Mouse (Mus musculus) left cerebral cortex, postnatal 14 days (tissue): Measurements from ENCODE around the gene Vim. TPM values are rescaled to one million over a fixed set of nuclear protein-coding genes. Genes with fewer than 3 reads are reported as not detected.
"Not testable (repeated sequence)": the region's sequence is repeated elsewhere in the genome, so short reads cannot be mapped to it uniquely, and the experiment has no call there.

ENCODE experiments used
- DNase-seq, 2 experiments: peaks; one replicate each; pipeline ENCODE4 v3.0.0; 2021 to 2022; ENCODE audit warnings: low spot score in 2 of 2, mixed read lengths in 1 of 2
- intact Hi-C: fragments of 180-260 bp; cut with DNase I; formaldehyde crosslinking; loops from one replicate; pipeline ENCODE4 v1.15.1; 2025
- total RNA-seq, 2 experiments: library from RNA; stranded (reverse); gene quantifications; 2 replicates each; pipeline ENCODE4 v1.2.3; 2021

Gene Vim
- total RNA-seq, 2 experiments from 2014 or later: 82.1 to 84.0 TPM

DNA sequence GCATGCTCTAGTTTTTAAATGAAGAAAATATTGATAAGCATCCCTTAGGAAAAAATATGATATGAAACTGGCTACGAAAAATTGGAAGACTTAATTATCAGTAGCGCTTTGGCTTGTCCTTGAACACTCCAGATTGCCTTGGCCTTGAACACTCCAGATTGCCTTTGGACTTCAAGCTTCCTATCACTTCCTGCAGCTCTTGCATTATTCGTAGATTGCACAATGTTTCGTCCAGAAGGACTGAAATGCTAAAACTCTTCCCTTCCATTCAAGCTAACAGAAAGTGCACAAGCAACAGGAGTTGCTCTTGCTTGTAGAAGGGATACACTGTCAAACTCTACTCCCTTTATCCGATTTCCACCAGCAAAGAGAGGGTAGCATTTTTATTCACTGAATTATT, 14.4 kb upstream of the Vim start:
- intact Hi-C loops: no loop called here
- DNase-seq: no peak

- no peak for DNase-seq
- intact Hi-C loops: no loop called here
Observed at GRCm38 (mm10) chr2:13559729-13560128, 14.0 kb upstream of the Vim start.

DNA sequence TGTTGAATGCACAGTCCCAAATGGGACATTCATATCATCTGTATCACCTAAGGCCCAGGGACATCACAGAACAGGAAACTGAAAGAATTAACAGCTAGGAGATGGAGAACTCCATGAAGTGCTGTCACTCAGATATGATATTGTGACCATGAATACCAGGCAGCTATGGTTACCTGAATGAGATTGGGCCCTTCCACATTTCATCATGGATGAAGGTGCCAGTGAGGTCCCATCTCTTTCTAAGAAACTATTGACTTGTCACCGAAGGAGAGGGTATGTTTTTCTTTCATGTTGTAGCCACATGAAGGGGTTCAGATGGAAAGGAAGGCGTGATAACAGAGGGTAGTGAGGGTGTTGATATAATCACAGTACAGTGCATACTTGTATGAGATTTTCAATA, 13.3 kb upstream of the Vim start:
- DNase-seq: no peak
- intact Hi-C loops: no loop called here

GRCm38 (mm10) chr2:13570122-13570521, 3.6 kb upstream of the Vim start:
- DNase-seq: no peak
- intact Hi-C loops: loop anchor here (10.0 kb wide), 1 partner anchor 175 kb away; no protein-coding TSS in a partner anchor

- no peak for DNase-seq
- intact Hi-C loops: loop anchor here (10.0 kb wide), 1 partner anchor 177 kb away; no protein-coding TSS in a partner anchor
Observed at GRCm38 (mm10) chr2:13572101-13572553, 1.6 kb upstream of the Vim start.

- intact Hi-C loops: loop anchor here (10.0 kb wide), 1 partner anchor 178 kb away; no protein-coding TSS in a partner anchor
- no peak for DNase-seq
Observed at GRCm38 (mm10) chr2:13572647-13573407, 900 bp upstream of the Vim start.

DNA sequence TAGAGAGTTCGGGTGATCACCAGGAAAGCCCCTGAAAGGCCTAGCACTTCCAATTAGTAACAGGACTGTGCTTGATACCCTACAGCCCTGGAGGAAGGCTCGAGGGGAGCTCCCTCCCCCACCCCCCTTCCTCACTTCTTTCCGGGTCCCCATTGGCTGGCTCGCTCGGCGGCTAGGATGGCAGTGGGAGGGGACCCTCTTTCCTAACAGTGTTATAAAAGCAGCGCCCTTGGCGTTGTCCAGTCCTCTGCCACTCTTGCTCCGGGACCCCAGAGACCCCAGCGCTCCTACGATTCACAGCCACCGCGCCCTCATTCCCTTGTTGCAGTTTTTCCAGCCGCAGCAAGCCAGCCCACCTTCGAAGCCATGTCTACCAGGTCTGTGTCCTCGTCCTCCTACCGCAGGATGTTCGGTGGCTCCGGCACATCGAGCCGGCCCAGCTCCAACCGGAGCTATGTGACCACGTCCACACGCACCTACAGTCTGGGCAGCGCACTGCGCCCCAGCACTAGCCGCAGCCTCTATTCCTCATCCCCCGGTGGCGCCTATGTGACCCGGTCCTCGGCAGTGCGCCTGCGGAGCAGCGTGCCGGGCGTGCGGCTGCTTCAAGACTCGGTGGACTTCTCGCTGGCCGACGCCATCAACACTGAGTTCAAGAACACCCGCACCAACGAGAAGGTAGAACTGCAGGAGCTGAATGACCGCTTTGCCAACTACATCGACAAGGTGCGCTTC, 506 bp downstream of the Vim start:
- peak in 1 of 2 experiments; percentile 31 for DNase-seq
- intact Hi-C loops: loop anchor here (2.0 to 10.0 kb wide), 2 partner anchors 179 to 275 kb away; no protein-coding TSS in a partner anchor

- intact Hi-C loops: loop anchor here (2.0 to 10.0 kb wide), 3 partner anchors 32 to 276 kb away; partner anchors contain the start of gene Trdmt1
- DNase-seq: no peak
Observed at GRCm38 (mm10) chr2:13574801-13575150, 1.0 kb downstream of the Vim start.

- DNase-seq: peak; percentile 78 to 84
- intact Hi-C loops: loop anchor here (2.0 to 10.0 kb wide), 3 partner anchors 33 to 277 kb away; partner anchors contain the start of gene Trdmt1
Observed at GRCm38 (mm10) chr2:13575287-13575801, 1.6 kb downstream of the Vim start.

GRCm38 (mm10) chr2:13575926-13576325, 2.2 kb downstream of the Vim start:
- DNase-seq: no peak
- intact Hi-C loops: loop anchor here (2.0 to 10.0 kb wide), 3 partner anchors 34 to 277 kb away; partner anchors contain the start of gene Trdmt1

- DNase-seq: no peak
- intact Hi-C loops: loop anchor here (5.0 to 10.0 kb wide), 2 partner anchors 35 to 183 kb away; partner anchors contain the start of gene Trdmt1
Observed at GRCm38 (mm10) chr2:13577399-13577798, 3.7 kb downstream of the Vim start.

- no peak for DNase-seq
- intact Hi-C loops: loop anchor here (5.0 to 10.0 kb wide), 2 partner anchors 36 to 184 kb away; partner anchors contain the start of gene Trdmt1
Observed at GRCm38 (mm10) chr2:13578473-13579152, 4.9 kb downstream of the Vim start.

GRCm38 (mm10) chr2:13579315-13579714, 5.6 kb downstream of the Vim start:
- no peak for DNase-seq
- intact Hi-C loops: loop anchor here (5.0 to 10.0 kb wide), 2 partner anchors 37 to 185 kb away; partner anchors contain the start of gene Trdmt1

GRCm38 (mm10) chr2:13579991-13580390, 6.3 kb downstream of the Vim start:
- intact Hi-C loops: loop anchor here (5.0 to 10.0 kb wide), 2 partner anchors 38 to 185 kb away; partner anchors contain the start of gene Trdmt1

DNA sequence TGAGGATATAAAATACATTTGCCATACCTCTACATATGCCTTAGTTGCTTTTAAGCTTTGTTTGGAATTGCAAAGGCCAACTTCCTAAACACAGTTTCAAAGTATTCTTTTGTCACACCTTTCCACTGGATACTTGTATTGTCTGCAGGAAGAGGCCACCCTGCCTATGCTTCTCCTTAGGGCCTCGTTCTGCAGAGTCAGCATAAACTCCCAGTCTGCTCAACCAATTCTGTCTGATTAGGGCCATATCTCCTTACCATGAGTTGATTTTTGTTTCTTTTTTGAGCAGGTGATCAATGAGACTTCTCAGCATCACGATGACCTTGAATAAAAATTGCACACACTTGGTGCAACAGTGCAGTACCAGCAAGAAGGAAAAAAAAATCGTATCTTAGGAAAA, 8.5 kb downstream of the Vim start:
- intact Hi-C loops: no loop called here
- DNase-seq: no peak

More at GRCm38 (mm10) chr2:13579991-13580390, 6.3 kb downstream of the Vim start:
- no peak for DNase-seq

- DNase-seq, intact Hi-C loops: not testable (repeated sequence)
Observed at GRCm38 (mm10) chr2:13583746-13584145, 10.0 kb downstream of the Vim start.

DNA sequence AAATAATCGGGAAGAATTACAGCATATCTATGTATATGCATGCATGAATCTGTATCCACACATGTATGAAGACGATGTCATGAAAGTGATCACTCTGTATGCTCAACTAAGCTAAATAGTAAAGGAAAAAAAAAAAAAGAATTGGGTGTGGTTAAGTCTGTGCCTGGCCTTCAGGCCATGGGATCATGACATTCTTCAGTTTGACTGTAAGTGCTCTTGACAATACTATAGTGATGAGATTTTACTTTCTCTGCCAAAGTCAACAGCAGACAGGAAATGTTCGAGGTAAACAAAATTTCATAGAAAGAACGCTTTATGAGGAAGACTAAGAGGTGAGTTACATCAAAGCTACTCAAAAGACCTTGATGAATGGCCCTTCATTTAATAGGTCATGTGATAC, 19.6 kb downstream of the Vim start:
- intact Hi-C loops: no loop called here
- DNase-seq: no peak

DNA sequence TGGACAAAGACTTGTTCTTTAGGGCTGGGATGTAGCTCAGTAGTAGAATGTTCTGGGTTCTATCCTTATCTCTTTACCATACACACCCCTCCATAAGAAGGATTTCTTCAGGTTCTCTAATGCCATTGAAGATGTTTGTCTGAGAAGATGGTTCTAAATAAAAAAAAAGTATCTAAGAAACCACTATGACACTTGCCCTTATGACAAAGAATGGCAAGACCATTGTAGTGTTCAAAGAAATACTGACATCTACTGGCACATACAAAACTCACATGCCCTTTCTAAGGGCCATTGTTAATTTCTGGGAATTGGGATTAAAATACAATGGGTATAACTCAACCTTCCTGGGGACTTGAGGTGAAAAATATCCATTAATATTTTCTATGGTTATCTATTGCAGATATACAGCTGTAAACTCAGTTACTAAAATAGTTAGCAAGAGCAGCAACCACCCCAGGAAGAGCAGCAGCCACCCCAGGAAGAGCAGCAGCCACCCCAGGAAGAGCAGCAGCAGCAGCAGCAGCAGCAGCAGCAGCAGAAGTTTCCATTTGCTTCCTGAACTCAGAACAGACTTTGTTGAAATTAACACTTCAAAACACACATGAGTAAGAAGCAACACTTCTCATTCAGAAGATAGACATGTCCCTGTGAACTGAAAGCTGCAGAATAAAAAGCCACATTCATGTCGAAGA, 23.4 kb downstream of the Vim start:
- intact Hi-C loops: loop anchor here (5.0 kb wide), 1 partner anchor 305 kb away; no protein-coding TSS in a partner anchor
- peak in 1 of 2 experiments; percentile 3 for DNase-seq
